Mouse (Mus musculus) spleen, adult 2 months (tissue): ENCODE measurements around the gene Exoc5. TPM values are rescaled to one million over a fixed set of nuclear protein-coding genes. Genes with fewer than 3 reads are reported as not detected.

Experiments
- DNase-seq, 2 experiments: peaks; one replicate each; pipeline versions ENCODE4 v3.0.0 to v3.0.0-alpha.2; 2012 to 2021; ENCODE audit warnings: low spot score in 2 of 2, low read depth in 1 of 2
- H3K27ac ChIP-seq: fragments of 200-500 bp; 2 replicates; pipeline ENCODE4 v1.5.1; 2012; ENCODE audit warnings: low read length, inconsistent platforms; ENCODE audit not compliant: insufficient read depth
- H3K27me3 ChIP-seq: fragments of 200-500 bp; 2 replicates; pipeline ENCODE4 v1.6.1; 2012; ENCODE audit warnings: mild to moderate bottlenecking, moderate library complexity, low read length, inconsistent platforms; ENCODE audit not compliant: control insufficient read depth, insufficient read depth
- H3K36me3 ChIP-seq: fragments of 200-500 bp; 2 replicates; pipeline ENCODE4 v1.6.1; 2012; ENCODE audit warnings: mild to moderate bottlenecking, low read length, inconsistent platforms; ENCODE audit not compliant: control insufficient read depth, insufficient read depth
- H3K4me1 ChIP-seq: fragments of 200-500 bp; 2 replicates; pipeline ENCODE4 v1.6.1; 2011; ENCODE audit warnings: inconsistent platforms; ENCODE audit not compliant: control insufficient read depth, insufficient read depth, insufficient read length
- H3K4me3 ChIP-seq: fragments of 200-500 bp; 2 replicates; pipeline ENCODE4 v1.5.1; 2011; ENCODE audit warnings: mild to moderate bottlenecking, inconsistent platforms; ENCODE audit not compliant: insufficient read depth, insufficient read length; ENCODE audit errors: extremely low read depth
- CTCF ChIP-seq: fragments of 200-500 bp; IDR thresholded peaks from 2 replicates; pipeline ENCODE4 v1.5.1; 2011; ENCODE audit warnings: mild to moderate bottlenecking, inconsistent platforms; ENCODE audit not compliant: insufficient read depth, insufficient read length, insufficient replicate concordance; ENCODE audit errors: extremely low read depth
- POLR2A ChIP-seq: fragments of 200-500 bp; IDR thresholded peaks from 2 replicates; pipeline ENCODE4 v1.6.1; 2011; ENCODE audit warnings: low read depth, low read length, inconsistent platforms
- WGBS: fragments of 180-500 bp; shearing (Covaris S2); methylation state at CpG from one replicate; pipeline ENCODE4 v1.1.7; 2018; 5-methylcytosine and 5-hydroxymethylcytosine counted together
- polyA plus RNA-seq: library from polyadenylated mRNA; depleted of rRNA; stranded (reverse); fragments of >200 nt; gene quantifications from 2 replicates; pipeline ENCODE4 v1.2.3, GENCODE M21; 2012

The Exoc5 gene
- polyA plus RNA-seq, 1 experiment: 4.7 TPM

GRCm38 (mm10) chr14:49007979-49008378 is 58.5 kb downstream of the Exoc5 start:
- Histone ChIP-seq H3K27me3 (no peaks in the 10 kb centered on the region), H3K4me1 (no peaks in the 10 kb centered on the region), H3K27ac (no peak overlapping the region), H3K36me3 (no peaks in the 10 kb centered on the region), H3K4me3 (no peak overlapping the region)
- DNase-seq: no peak
- TF ChIP-seq POLR2A (no peak), CTCF (no peak)
- WGBS: 90% methylated on average over 2 of the region's 2 CpGs

- no peak for DNase-seq
- TF ChIP-seq CTCF (no peak), POLR2A (no peak)
- 83% methylated on average over 3 of the region's 3 CpGs for WGBS
Measured at GRCm38 (mm10) chr14:49001655-49002054, 64.8 kb downstream of the Exoc5 start.

GRCm38 (mm10) chr14:48998795-48999194 is 67.7 kb downstream of the Exoc5 start:
- DNase-seq: no peak
- H3K36me3 ChIP-seq: no peaks in the 10 kb centered on the region
- WGBS: 52% methylated on average over 4 of the region's 4 CpGs
- no peak for TF ChIP-seq CTCF
- no peak for TF ChIP-seq POLR2A
- H3K4me1 ChIP-seq: no peaks in the 10 kb centered on the region
- H3K27ac ChIP-seq: no peak overlapping the region
- no peak overlapping the region for H3K4me3 ChIP-seq
- H3K27me3 ChIP-seq: no peaks in the 10 kb centered on the region

More at GRCm38 (mm10) chr14:49001655-49002054, 64.8 kb downstream of the Exoc5 start:
- no peaks in the 10 kb centered on the region for H3K27me3 ChIP-seq
- H3K27ac ChIP-seq: no peak overlapping the region
- no peaks in the 10 kb centered on the region for H3K4me1 ChIP-seq
- no peak overlapping the region for H3K4me3 ChIP-seq
- no peaks in the 10 kb centered on the region for H3K36me3 ChIP-seq

GRCm38 (mm10) chr14:48993861-48994260 is 72.6 kb downstream of the Exoc5 start:
- Histone ChIP-seq H3K27ac (no peak overlapping the region), H3K4me1 (no peaks in the 10 kb centered on the region), H3K4me3 (no peak overlapping the region), H3K36me3 (no peaks in the 10 kb centered on the region), H3K27me3 (no peaks in the 10 kb centered on the region)
- no peak for DNase-seq
- 91% methylated on average over 3 of the region's 3 CpGs for WGBS
- TF ChIP-seq CTCF: no peak
- TF ChIP-seq POLR2A: no peak

- Histone ChIP-seq H3K27me3 (no peaks in the 10 kb centered on the region), H3K4me3 (no peak overlapping the region), H3K27ac (no peak overlapping the region), H3K4me1 (no peaks in the 10 kb centered on the region), H3K36me3 (no peaks in the 10 kb centered on the region)
- no peak for TF ChIP-seq CTCF
- no peak for TF ChIP-seq POLR2A
- WGBS: 88% methylated on average over 3 of the region's 3 CpGs
- DNase-seq: no peak
Measured at GRCm38 (mm10) chr14:48992070-48992580, 74.3 kb downstream of the Exoc5 start.

GRCm38 (mm10) chr14:48991144-48991522 is 75.3 kb downstream of the Exoc5 start:
- H3K4me1 ChIP-seq: no peaks in the 10 kb centered on the region
- H3K4me3 ChIP-seq: no peak overlapping the region
- no peaks in the 10 kb centered on the region for H3K36me3 ChIP-seq
- H3K27ac ChIP-seq: no peak overlapping the region
- no peak for DNase-seq
- TF ChIP-seq POLR2A (no peak), CTCF (no peak)
- H3K27me3 ChIP-seq: no peaks in the 10 kb centered on the region
- whole genome bisulfite sequencing: 13% methylated on average over 7 of the region's 7 CpGs

GRCm38 (mm10) chr14:48990471-48991143 is 75.8 kb downstream of the Exoc5 start:
- 21% methylated on average over 17 of the region's 17 CpGs for whole genome bisulfite sequencing

More at GRCm38 (mm10) chr14:48990471-48991143, 75.8 kb downstream of the Exoc5 start:
- Histone ChIP-seq H3K4me3 (no peak overlapping the region), H3K27ac (no peak overlapping the region), H3K27me3 (no peaks in the 10 kb centered on the region), H3K36me3 (no peaks in the 10 kb centered on the region), H3K4me1 (no peaks in the 10 kb centered on the region)
- TF ChIP-seq CTCF (no peak), POLR2A (no peak)
- no peak for DNase-seq
